Mouse (Mus musculus) E14TG2a.4 (cell line): Measurements from ENCODE around the gene Sesn1.

Experiments used
- H3K27me3 ChIP-seq: 2 replicates; pipeline ENCODE4 v1.6.1; 2014; ENCODE audit warnings: low read length, control low read depth; ENCODE audit not compliant: insufficient read depth
- H3K36me3 ChIP-seq: 2 replicates; pipeline ENCODE4 v1.6.1; 2014; ENCODE audit warnings: low read length, control low read depth; ENCODE audit not compliant: insufficient read depth
- H3K4me1 ChIP-seq: replicated peaks from 2 replicates; pipeline ENCODE4 v1.6.1; 2014; ENCODE audit warnings: low read depth, low read length, control low read depth
- H3K4me3 ChIP-seq: replicated peaks from 2 replicates; pipeline ENCODE4 v1.5.1; 2014; ENCODE audit warnings: mild to moderate bottlenecking, low read length
- H3K9me3 ChIP-seq: 2 replicates; pipeline ENCODE4 v1.6.1; 2014; ENCODE audit warnings: low read length, control low read depth
- CTCF ChIP-seq: conservative IDR thresholded peaks from 2 replicates; pipeline ENCODE4 v1.5.1; 2014; ENCODE audit warnings: low read length
- NANOG ChIP-seq: IDR thresholded peaks from 2 replicates; pipeline ENCODE4 v1.6.1; 2014; ENCODE audit warnings: borderline replicate concordance, low read length, mixed read lengths
- POU5F1 ChIP-seq: IDR thresholded peaks from 2 replicates; pipeline ENCODE4 v1.6.1; 2014; ENCODE audit warnings: low read length, borderline replicate concordance

Sesn1 gene

GRCm38 (mm10) chr10:41887080-41887821 lies 77.5 kb downstream of the Sesn1 start:
- Histone ChIP-seq H3K9me3 (no peaks in the 10 kb centered on the region), H3K4me1 (peaks cover 22% of the 10 kb centered on the region), H3K36me3 (no peaks in the 10 kb centered on the region), H3K27me3 (peaks cover 6% of the 10 kb centered on the region), H3K4me3 (peak overlapping the region; percentile 87)
- TF ChIP-seq CTCF, result no peak
- no peak for TF ChIP-seq POU5F1
- no peak for TF ChIP-seq NANOG

DNA sequence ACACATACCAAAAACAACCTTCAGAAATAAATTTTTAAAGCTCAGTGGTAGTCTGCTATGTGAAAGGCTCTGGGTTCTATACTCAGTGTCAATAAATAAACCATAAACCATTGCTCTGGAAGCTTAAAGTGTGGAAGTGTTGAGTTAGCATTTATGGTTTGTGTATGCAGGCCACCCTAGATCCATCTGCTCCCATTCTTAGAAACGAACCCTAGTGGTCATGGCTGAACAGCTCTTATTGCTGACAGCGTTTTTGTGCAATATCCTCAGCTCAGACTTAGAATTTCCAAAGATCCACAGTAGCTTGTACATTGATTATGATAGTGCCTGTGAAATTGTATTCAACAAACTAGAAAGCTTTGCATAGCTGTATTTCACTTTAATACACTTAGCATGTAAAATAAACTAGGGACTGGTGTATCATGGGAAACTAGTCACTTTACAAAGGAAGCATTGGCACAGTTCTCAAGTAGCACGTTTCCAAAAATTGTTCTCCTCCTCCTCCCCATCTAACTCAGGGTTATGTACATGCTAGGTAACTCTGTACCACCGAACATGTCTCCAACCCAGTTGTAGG lies 78.7 kb downstream of the Sesn1 start:
- no peaks in the 10 kb centered on the region for H3K9me3 ChIP-seq
- H3K4me3 ChIP-seq, result no peak overlapping the region
- H3K27me3 ChIP-seq, result peaks cover 6% of the 10 kb centered on the region
- TF ChIP-seq CTCF (no peak), POU5F1 (no peak)
- H3K4me1 ChIP-seq, result peaks cover 20% of the 10 kb centered on the region
- H3K36me3 ChIP-seq, result no peaks in the 10 kb centered on the region

- TF ChIP-seq NANOG, result no peak
- no peak for TF ChIP-seq CTCF
- no peak for TF ChIP-seq POU5F1
- Histone ChIP-seq H3K9me3 (no peaks in the 10 kb centered on the region), H3K4me1 (peaks cover 10% of the 10 kb centered on the region), H3K4me3 (no peak overlapping the region), H3K36me3 (no peaks in the 10 kb centered on the region), H3K27me3 (peaks cover 6% of the 10 kb centered on the region)
Observed at GRCm38 (mm10) chr10:41889566-41889965, 79.8 kb downstream of the Sesn1 start.

GRCm38 (mm10) chr10:41890537-41890936 lies 80.8 kb downstream of the Sesn1 start:
- Histone ChIP-seq H3K36me3 (no peaks in the 10 kb centered on the region), H3K4me3 (no peak overlapping the region), H3K9me3 (no peaks in the 10 kb centered on the region), H3K4me1 (peaks cover 7% of the 10 kb centered on the region), H3K27me3 (peaks cover 6% of the 10 kb centered on the region)
- TF ChIP-seq CTCF, result no peak
- no peak for TF ChIP-seq POU5F1

DNA sequence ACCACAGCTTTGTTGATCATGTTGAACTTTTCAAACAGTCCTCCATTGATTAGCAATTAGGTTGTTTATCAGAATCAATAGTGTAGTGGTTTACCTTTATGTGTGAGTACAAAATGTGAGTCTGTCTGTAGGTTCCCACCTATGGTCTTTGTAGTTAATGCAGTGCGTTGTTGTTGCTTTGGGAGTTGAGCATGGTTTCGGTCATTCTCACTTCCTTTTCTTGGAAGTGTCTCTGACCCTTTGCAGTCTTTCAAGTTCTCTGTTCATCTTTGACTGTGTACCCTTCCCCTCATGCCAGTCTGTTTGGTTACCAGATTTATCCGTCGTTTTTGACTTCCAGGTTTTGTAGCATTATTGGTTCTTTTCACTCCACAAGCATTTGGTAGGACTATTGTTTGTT lies 81.6 kb downstream of the Sesn1 start:
- Histone ChIP-seq H3K9me3 (no peaks in the 10 kb centered on the region), H3K4me1 (peaks cover 7% of the 10 kb centered on the region), H3K4me3 (no peak overlapping the region), H3K36me3 (no peaks in the 10 kb centered on the region), H3K27me3 (peaks cover 6% of the 10 kb centered on the region)
- no peak for TF ChIP-seq POU5F1
- no peak for TF ChIP-seq NANOG
- TF ChIP-seq CTCF, result no peak

DNA sequence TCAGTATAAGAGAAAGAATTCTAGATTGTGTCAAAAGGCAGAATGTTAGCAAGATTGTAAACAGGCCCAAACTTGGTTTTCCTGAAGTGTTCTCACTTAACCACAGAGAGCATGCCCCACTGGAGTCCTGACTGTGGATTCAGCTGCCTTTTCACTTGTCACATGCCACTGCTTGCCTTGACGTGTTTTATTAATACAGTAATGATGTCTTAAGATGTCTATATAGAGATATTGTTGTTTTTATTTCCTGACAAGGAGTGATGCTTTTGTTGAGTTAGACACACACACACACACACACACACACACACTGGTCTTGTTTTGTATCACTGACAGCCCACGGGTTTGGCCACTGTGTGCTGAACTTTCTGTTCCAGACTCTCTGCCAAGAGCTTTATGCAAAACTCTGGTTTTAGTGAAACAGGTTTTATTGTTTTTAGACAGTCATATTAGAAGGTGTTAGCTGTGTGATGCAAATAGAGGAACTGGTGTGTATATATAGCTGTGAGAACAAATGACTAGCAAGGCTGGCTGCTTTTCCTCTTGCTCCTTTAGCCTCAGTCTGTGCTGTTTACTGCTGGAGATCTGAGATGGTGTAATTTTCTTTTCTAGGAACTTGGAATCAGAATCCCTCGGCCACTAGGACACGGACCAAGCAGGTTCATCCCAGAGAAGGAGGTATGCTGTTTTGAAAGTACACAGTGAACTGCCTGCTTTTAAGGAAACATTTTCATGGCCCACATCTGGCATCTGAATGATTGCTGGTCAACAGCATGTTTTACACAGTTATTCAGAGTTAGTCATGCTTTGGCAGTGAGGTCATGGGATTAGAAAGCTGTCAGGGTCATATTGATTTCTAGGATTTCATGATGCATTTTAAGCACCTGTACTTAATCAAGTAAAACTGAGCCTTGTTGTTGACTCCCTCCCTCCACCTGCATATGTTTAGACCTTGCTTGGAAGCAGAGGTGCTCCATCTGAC lies 84.0 kb downstream of the Sesn1 start:
- Histone ChIP-seq H3K36me3 (peaks cover 7% of the 10 kb centered on the region), H3K4me1 (no peaks in the 10 kb centered on the region), H3K9me3 (no peaks in the 10 kb centered on the region), H3K4me3 (no peak overlapping the region), H3K27me3 (peaks cover under 1% of the 10 kb centered on the region)
- TF ChIP-seq CTCF (no peak), POU5F1 (no peak), NANOG (no peak)

DNA sequence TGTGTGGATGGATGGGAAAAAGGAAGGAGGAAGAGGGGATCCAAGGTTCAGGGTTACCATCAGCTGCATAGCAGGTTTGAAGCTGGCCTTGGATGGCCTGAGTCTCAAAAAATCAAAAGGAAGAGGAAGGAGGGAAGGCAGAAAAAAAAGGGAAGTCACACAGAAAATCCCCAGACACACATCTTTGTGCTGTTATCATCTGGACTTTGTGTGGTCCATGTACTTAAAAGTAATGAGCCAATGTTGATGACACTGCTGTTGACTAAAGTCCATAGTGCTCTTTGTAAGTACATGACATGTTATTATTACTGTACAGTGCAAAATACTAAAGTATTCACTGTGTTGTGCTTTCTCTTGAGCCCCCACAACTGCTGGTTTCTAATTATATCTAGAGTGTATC lies 86.7 kb downstream of the Sesn1 start:
- TF ChIP-seq NANOG, result no peak
- TF ChIP-seq CTCF, result no peak
- no peak for TF ChIP-seq POU5F1
- Histone ChIP-seq H3K27me3 (no peaks in the 10 kb centered on the region), H3K9me3 (no peaks in the 10 kb centered on the region), H3K4me1 (no peaks in the 10 kb centered on the region), H3K36me3 (peaks cover 7% of the 10 kb centered on the region), H3K4me3 (no peak overlapping the region)

- Histone ChIP-seq H3K27me3 (no peaks in the 10 kb centered on the region), H3K4me3 (no peak overlapping the region), H3K4me1 (no peaks in the 10 kb centered on the region), H3K36me3 (peaks cover 7% of the 10 kb centered on the region), H3K9me3 (no peaks in the 10 kb centered on the region)
- TF ChIP-seq NANOG, result no peak
- no peak for TF ChIP-seq POU5F1
- TF ChIP-seq CTCF, result no peak
Observed at GRCm38 (mm10) chr10:41896865-41897264, 87.1 kb downstream of the Sesn1 start.

GRCm38 (mm10) chr10:41901456-41901855 lies 91.7 kb downstream of the Sesn1 start:
- no peak overlapping the region for H3K4me3 ChIP-seq
- H3K9me3 ChIP-seq, result no peaks in the 10 kb centered on the region
- H3K36me3 ChIP-seq, result peaks cover 25% of the 10 kb centered on the region
- TF ChIP-seq CTCF (no peak), NANOG (no peak), POU5F1 (no peak)
- no peaks in the 10 kb centered on the region for H3K27me3 ChIP-seq
- no peaks in the 10 kb centered on the region for H3K4me1 ChIP-seq
